Mouse (Mus musculus) lung, embryonic 14.5 days (tissue): Measurements from ENCODE around the gene Wwtr1. TPM values are rescaled to one million over a fixed set of nuclear protein-coding genes. Genes with fewer than 3 reads are reported as not detected.

ENCODE experiments used
- ATAC-seq: fragments of 200-750 bp; cut with Nextera tagmentation; 2 replicates; pipeline ENCODE4 v1.8.0; 2017; ENCODE audit warnings: mild to moderate bottlenecking, moderate TSS enrichment, moderate library complexity; ENCODE audit not compliant: insufficient read depth
- DNase-seq: peaks from one replicate; pipeline ENCODE4 v3.0.0-alpha.2; 2015
- H3K27ac ChIP-seq: fragments of 300-500 bp; sonication (generic); 2 replicates; pipeline ENCODE4 v1.5.1; 2014; ENCODE audit warnings: low read depth, mild to moderate bottlenecking, moderate library complexity
- H3K27me3 ChIP-seq: fragments of 300-500 bp; sonication (generic); 2 replicates; pipeline ENCODE4 v1.6.1; 2014; ENCODE audit warnings: low read length, control low read depth; ENCODE audit not compliant: insufficient read depth
- H3K36me3 ChIP-seq: fragments of 300-500 bp; sonication (generic); 2 replicates; pipeline ENCODE4 v1.6.1; 2014; ENCODE audit warnings: control low read depth; ENCODE audit not compliant: insufficient read depth
- H3K4me1 ChIP-seq: fragments of 300-500 bp; sonication (generic); 2 replicates; pipeline ENCODE4 v1.6.1; 2014; ENCODE audit warnings: antibody characterized with exemption, control low read depth; ENCODE audit not compliant: insufficient read depth
- H3K4me2 ChIP-seq: fragments of 300-500 bp; sonication (generic); 2 replicates; pipeline ENCODE4 v1.6.1; 2014; ENCODE audit warnings: mild to moderate bottlenecking
- H3K4me3 ChIP-seq: fragments of 300-500 bp; sonication (generic); 2 replicates; pipeline ENCODE4 v1.5.1; 2014; ENCODE audit warnings: low read depth, low read length
- H3K9ac ChIP-seq: fragments of 300-500 bp; sonication (generic); 2 replicates; pipeline ENCODE4 v1.6.1; 2014
- H3K9me3 ChIP-seq: fragments of 300-500 bp; sonication (generic); 2 replicates; pipeline ENCODE4 v1.6.1; 2016; ENCODE audit warnings: low read depth, low read length, control low read depth
- CTCF ChIP-seq: IDR thresholded peaks from 2 replicates; pipeline ENCODE4 v1.5.1; 2016; ENCODE audit warnings: antibody characterized with exemption, low read depth
- WGBS: fragments of 180-500 bp; shearing (Covaris S2); extraction: QIAGEN DNeasy Blood & Tissue Kit; methylation state at CpG from one replicate; pipeline ENCODE4 v1.1.7; 2014; 5-methylcytosine and 5-hydroxymethylcytosine counted together
- polyA plus RNA-seq: library from polyadenylated mRNA; unstranded; fragments of >200 nt; fragmentation: Nextera tagmentation; extraction: Ambion mirVana; gene quantifications from 2 replicates; pipeline ENCODE4 v1.2.1, GENCODE M21; 2014

Gene Wwtr1
- polyA plus RNA-seq, 1 experiment from 2014 or later, result 23.4 TPM

GRCm38 (mm10) chr3:57602610-57603009 lies 26.9 kb upstream of the Wwtr1 start:
- ATAC-seq (no peak), DNase-seq (no peak)
- Histone ChIP-seq H3K27me3 (no peaks in the 10 kb centered on the region), H3K9ac (no peak overlapping the region), H3K4me1 (no peaks in the 10 kb centered on the region), H3K4me3 (no peak overlapping the region), H3K36me3 (no peaks in the 10 kb centered on the region), H3K4me2 (no peak overlapping the region), H3K27ac (no peak overlapping the region), H3K9me3 (no peaks in the 10 kb centered on the region)
- 75% methylated on average over 4 of the region's 4 CpGs for WGBS
- TF ChIP-seq CTCF, result no peak

- WGBS, result 27% methylated on average over 7 of the region's 7 CpGs
- Histone ChIP-seq H3K4me1 (no peaks in the 10 kb centered on the region), H3K4me3 (no peak overlapping the region), H3K9me3 (no peaks in the 10 kb centered on the region), H3K27ac (no peak overlapping the region), H3K4me2 (no peak overlapping the region), H3K9ac (no peak overlapping the region), H3K27me3 (no peaks in the 10 kb centered on the region), H3K36me3 (no peaks in the 10 kb centered on the region)
- no peak for TF ChIP-seq CTCF
- peak; percentile 60; the same call in 1 of the 2 replicates for ATAC-seq
- DNase-seq, result peak; percentile 67
Measured at GRCm38 (mm10) chr3:57596566-57596965, 20.9 kb upstream of the Wwtr1 start.

GRCm38 (mm10) chr3:57595506-57595905 lies 19.8 kb upstream of the Wwtr1 start:
- no peak for TF ChIP-seq CTCF
- ATAC-seq (no peak), DNase-seq (no peak)
- Histone ChIP-seq H3K4me1 (no peaks in the 10 kb centered on the region), H3K4me2 (no peak overlapping the region), H3K4me3 (no peak overlapping the region), H3K36me3 (no peaks in the 10 kb centered on the region), H3K9ac (no peak overlapping the region), H3K27me3 (no peaks in the 10 kb centered on the region), H3K27ac (no peak overlapping the region), H3K9me3 (no peaks in the 10 kb centered on the region)

GRCm38 (mm10) chr3:57585967-57586366 lies 10.3 kb upstream of the Wwtr1 start:
- H3K9ac ChIP-seq, result no peak overlapping the region
- WGBS, result 59% methylated on average over 6 of the region's 6 CpGs
- no peaks in the 10 kb centered on the region for H3K27me3 ChIP-seq
- H3K4me2 ChIP-seq, result no peak overlapping the region
- no peaks in the 10 kb centered on the region for H3K4me1 ChIP-seq
- no peaks in the 10 kb centered on the region for H3K36me3 ChIP-seq
- DNase-seq (no peak), ATAC-seq (no peak)
- no peak overlapping the region for H3K27ac ChIP-seq
- no peak overlapping the region for H3K4me3 ChIP-seq
- no peak for TF ChIP-seq CTCF
- H3K9me3 ChIP-seq, result no peaks in the 10 kb centered on the region

- ATAC-seq, result no peak
- no peak for TF ChIP-seq CTCF
- Histone ChIP-seq H3K9ac (no peak overlapping the region), H3K27ac (no peak overlapping the region), H3K27me3 (no peaks in the 10 kb centered on the region), H3K36me3 (no peaks in the 10 kb centered on the region), H3K4me2 (no peak overlapping the region), H3K9me3 (no peaks in the 10 kb centered on the region), H3K4me1 (no peaks in the 10 kb centered on the region), H3K4me3 (no peak overlapping the region)
- whole genome bisulfite sequencing, result 41% methylated on average over 4 of the region's 4 CpGs
- DNase-seq, result no peak
Measured at GRCm38 (mm10) chr3:57583533-57583932, 7.8 kb upstream of the Wwtr1 start.

DNA sequence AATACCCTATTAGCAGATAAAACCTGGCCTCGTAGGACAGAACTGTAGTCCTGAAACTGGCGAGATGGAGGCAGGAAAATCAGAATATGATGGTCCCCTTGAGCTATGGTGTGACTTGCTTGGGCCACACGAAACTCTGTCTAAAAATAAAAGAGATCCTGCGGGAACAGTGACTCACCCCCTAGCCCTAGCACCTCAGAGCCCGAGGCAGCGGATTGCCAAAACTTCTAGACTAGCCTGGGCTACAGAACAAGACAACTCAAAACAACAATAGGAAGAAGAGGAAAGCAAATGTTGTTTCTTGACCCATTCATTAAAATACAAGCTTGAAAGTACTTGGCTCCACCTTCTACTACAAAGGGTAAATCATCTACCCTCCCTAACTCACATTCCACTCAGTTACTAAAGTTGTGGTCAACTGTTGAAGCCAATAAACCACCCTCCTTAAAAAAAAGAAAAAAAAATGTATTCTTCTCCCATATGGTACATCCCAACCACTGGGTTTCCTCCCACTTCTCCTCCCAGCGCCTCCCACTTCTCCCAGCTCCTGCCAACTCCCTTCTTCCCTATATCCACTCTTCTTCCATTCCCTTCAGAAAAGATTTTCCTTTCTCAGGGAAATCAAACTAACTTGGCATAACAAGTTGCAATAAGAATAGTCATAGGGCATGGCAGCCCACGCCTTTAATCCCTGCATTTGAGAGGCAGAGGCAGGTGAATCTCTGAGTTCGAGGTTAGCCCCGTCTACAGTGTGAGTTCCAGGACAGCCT lies 4.9 kb upstream of the Wwtr1 start:
- Histone ChIP-seq H3K4me1 (peaks cover 4% of the 10 kb centered on the region; the same call in 1 of the 2 replicates), H3K4me2 (no peak overlapping the region), H3K36me3 (no peaks in the 10 kb centered on the region), H3K27me3 (no peaks in the 10 kb centered on the region), H3K9me3 (no peaks in the 10 kb centered on the region), H3K27ac (no peak overlapping the region), H3K4me3 (no peak overlapping the region), H3K9ac (no peak overlapping the region)
- TF ChIP-seq CTCF, result no peak
- DNase-seq (no peak), ATAC-seq (no peak)
- WGBS, result 83% methylated on average over 10 of the region's 10 CpGs

- ATAC-seq, result peak; percentile 68
Measured at GRCm38 (mm10) chr3:57576056-57576824, 530 bp upstream of the Wwtr1 start.

More at GRCm38 (mm10) chr3:57576056-57576824, 530 bp upstream of the Wwtr1 start:
- peak; percentile 84 for DNase-seq
- H3K36me3 ChIP-seq, result no peaks in the 10 kb centered on the region; the same call in 1 of the 2 replicates
- under 1% methylated on average over 35 of the region's 35 CpGs for WGBS
- peaks cover 19% of the 10 kb centered on the region for H3K4me1 ChIP-seq
- H3K9me3 ChIP-seq, result no peaks in the 10 kb centered on the region
- peak overlapping the region; percentile 79 for H3K4me3 ChIP-seq
- H3K27ac ChIP-seq, result peak overlapping the region; percentile 98
- TF ChIP-seq CTCF, result peak; percentile 57
- H3K4me2 ChIP-seq, result peak overlapping the region; percentile 85
- peak overlapping the region; percentile 84 for H3K9ac ChIP-seq
- no peaks in the 10 kb centered on the region for H3K27me3 ChIP-seq
